Mouse (Mus musculus): ENCODE measurements around the gene Mpped2.

Mpped2 gene

DNA sequence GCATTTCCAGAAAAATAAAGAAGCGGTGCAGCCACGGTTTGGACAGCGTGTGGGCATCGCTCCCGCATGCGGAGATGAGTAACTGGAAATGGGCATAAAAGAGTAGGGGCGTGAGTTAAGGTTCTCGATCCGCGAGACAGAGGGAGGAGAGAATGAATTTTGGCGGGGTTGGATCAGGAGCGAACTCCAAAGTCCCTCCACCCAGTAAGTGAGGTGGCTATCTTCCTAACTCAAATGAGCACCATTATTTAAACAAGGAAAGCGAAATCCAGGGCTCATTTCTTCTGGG is 2.6 kb downstream of the Mpped2 start:
- in situ Hi-C loops (cut with MboI, MseI): loop anchor here in 1 of 2 experiments (25.0 kb wide), 1 partner anchor 1108 kb away; no protein-coding TSS in a partner anchor

DNA sequence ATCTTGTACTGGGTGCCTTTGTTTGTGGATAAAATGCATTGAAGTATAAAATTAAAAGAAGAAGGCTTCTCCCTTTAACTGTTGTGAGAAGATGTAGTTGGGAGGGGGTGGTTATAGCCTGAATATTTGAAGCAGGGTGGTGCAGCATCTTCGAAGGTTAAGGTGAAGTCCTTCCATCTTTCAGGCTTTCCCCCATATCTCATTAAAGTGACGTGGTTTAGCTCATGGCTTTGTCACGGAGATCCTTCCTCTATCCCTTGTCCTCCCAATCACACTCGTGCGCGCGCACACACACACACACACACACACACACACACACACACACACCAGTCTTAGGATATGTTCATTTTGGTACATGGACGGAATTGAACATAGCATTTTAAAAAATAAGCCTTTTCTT is 3.3 kb downstream of the Mpped2 start:
- in situ Hi-C loops (cut with MboI, MseI): loop anchor here in 1 of 2 experiments (25.0 kb wide), 1 partner anchor 1109 kb away; no protein-coding TSS in a partner anchor

- in situ Hi-C loops (cut with MboI, MseI): loop anchor here in 1 of 2 experiments (10.0 kb wide), 1 partner anchor 249 kb away; no protein-coding TSS in a partner anchor
Measured at GRCm38 (mm10) chr2:106705664-106706063, 12.6 kb downstream of the Mpped2 start.

DNA sequence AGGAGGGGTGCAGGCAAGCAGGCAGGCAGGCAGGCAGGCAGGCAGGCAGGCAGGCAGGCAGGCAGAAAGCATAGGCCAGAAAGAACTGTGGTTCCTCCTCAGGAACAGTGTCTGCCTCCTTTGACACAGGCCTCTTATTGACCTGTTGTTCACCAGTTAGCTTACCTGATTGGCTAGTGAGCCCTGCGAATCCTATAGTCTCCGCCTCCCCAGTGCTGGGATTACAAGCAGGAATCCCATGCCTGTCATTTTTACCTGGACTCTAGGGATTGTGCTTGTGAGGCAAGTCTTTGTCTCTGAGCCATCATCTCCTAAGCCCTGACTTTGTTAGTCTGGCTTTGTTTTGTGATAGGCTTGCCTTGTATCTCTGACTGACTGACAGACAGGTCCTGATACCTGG is 14.1 kb downstream of the Mpped2 start:
- in situ Hi-C loops (cut with MboI, MseI): loop anchor here in 1 of 2 experiments (10.0 kb wide), 1 partner anchor 248 kb away; no protein-coding TSS in a partner anchor

DNA sequence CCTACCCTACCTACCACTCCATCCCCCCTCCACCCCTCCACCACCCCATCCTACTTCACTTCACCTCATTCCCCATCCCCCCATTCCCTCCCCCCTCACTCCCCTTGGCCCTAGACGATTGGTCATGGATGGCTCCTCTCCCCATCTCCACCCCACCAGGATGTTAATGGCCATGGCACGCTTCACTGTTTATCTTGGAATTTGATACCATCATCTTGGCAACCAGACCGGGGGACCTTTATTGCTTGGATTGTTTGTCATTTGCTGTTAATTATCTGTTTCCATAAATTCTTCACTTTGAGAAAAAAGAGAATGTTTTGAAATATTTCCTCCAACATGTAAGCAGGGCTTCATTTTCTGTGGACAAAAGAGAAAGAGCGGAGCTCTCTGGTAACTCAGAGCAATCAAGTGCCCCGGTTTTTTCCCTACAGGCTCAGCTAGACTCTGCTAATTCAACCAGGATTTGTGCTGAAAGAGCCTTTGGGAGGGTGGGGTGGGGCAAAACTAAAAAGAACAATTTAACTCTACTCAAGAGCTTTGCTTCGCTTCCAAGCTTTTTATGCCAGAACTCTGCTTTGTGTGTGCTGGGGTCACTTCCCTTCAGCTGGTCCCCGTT is 17.9 kb downstream of the Mpped2 start:
- in situ Hi-C loops (cut with MboI, MseI): no loop called here

GRCm38 (mm10) chr2:106711506-106711905 is 18.4 kb downstream of the Mpped2 start:
- in situ Hi-C loops (cut with MboI, MseI): no loop called here

DNA sequence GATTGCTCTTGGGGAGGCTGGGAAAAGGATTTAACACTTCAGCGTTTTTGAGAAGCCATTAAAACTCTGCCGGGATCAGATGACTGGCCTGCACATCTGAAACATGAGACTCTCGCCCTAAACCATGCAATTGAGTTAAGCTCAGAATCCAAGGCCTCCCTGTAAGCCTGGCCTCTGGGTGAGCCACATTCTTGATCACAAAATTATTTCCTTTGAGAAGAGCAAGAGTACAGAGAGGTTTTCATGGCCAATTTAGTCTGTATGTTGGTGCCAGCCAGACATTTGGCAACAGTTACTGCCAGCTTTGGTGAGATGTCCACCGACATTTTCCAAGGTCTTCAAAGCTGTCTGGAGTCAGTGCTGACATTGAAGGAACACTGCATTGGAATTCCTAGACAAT is 20.1 kb downstream of the Mpped2 start:
- in situ Hi-C loops (cut with MboI, MseI): no loop called here

DNA sequence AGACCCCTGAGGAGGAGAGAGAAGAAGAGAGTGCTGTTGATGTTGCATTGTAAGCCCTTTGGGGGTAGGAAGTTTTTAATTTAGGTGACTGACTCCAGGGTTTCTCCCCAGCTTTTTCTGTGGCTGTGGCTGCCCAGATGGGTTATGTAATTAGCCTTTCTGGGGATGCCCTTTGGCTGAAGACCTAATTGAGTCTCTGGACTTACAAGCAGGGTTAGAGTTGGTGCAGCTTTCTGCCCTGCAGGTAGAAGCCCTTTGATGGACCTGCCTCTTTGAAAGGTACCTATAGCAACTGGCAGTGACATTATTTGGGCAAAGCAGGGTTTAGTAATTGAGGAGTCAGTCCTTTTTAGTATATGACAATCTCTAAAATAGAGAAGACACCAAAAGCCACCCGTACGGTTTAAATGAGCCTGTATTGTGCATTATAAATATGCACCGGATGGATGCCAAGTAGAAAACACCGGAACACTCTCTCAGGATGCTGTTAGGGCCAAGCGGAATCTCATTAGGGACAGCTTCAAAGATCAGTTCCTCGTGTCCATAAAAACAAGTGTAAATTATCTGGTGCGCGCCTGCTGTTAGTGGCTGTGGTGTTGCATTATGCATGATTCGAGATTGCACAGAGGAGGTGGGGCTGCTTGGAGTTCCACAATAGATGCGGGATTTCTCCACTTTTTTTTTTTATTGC is 22.8 kb downstream of the Mpped2 start:
- in situ Hi-C loops (cut with MboI, MseI): no loop called here

GRCm38 (mm10) chr2:106716365-106716717 is 23.3 kb downstream of the Mpped2 start:
- in situ Hi-C loops (cut with MboI, MseI): no loop called here

GRCm38 (mm10) chr2:106718888-106719287 is 25.8 kb downstream of the Mpped2 start:
- in situ Hi-C loops (cut with MboI, MseI): no loop called here

- in situ Hi-C loops (cut with MboI, MseI): no loop called here
Measured at GRCm38 (mm10) chr2:106719434-106719833, 26.4 kb downstream of the Mpped2 start.

GRCm38 (mm10) chr2:106720644-106721043 is 27.6 kb downstream of the Mpped2 start:
- in situ Hi-C loops (cut with MboI, MseI): no loop called here

DNA sequence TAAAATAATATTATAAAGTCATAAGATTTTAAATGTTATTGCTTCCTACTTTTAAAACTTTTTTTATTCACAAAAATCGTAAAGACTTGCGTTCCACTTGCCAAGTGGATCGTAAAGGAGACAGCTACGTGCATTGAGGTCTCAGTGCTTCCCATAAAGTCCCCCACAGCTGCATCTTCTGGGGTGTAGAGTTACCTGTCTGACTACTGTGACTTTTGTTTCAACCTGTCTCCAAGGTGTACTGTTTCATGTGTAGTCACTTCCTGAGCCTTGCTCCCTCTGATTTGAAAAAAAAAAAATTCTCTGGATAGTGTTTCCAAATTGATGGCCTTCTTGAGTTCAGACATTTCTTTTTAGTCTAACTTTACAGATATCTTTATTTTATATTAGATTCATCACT is 29.0 kb downstream of the Mpped2 start:
- in situ Hi-C loops (cut with MboI, MseI): no loop called here

- in situ Hi-C loops (cut with MboI, MseI): no loop called here
Measured at GRCm38 (mm10) chr2:106729951-106730564, 37.0 kb downstream of the Mpped2 start.

DNA sequence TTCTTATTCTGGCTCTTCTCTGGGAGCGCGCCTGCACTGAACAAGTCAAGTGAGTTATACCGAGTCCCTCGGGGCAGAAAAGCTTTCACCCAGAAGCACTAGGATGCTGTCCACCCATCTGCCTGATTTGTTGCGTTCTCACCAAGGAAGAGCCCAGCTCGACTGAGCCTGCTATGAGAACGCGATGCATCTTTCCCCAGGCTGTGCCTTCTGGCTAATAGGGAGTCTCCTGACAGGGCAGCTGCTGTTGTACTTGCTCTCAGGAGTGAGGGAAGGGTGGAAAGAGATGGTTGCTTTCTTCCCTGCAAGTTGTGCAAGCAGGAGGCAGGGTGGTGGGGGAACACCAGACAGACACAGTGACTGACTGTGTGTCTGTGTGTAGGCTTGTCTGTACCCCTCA is 37.5 kb downstream of the Mpped2 start:
- in situ Hi-C loops (cut with MboI, MseI): no loop called here

- in situ Hi-C loops (cut with MboI, MseI): no loop called here
Measured at GRCm38 (mm10) chr2:106731478-106731877, 38.4 kb downstream of the Mpped2 start.

DNA sequence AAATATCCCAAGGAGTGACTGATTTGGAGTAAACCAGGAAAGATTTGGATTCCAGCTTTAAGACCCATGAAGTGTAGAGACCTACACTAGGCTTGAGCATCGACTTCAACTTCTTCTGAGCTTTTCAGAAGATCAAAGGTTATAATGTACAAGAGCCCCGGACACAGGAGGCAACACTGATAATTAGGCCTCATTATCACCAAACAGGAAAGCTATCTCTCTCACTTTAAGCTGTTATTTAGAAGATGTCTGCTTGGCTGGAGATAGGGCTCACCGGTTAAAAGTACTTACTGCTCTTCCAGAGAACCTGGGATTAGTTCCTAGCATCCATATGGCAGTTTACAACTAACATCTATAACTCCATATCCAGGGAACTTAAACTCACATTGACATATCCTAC is 39.1 kb downstream of the Mpped2 start:
- in situ Hi-C loops (cut with MboI, MseI): no loop called here

- in situ Hi-C loops (cut with MboI, MseI): no loop called here
Measured at GRCm38 (mm10) chr2:106733396-106733795, 40.3 kb downstream of the Mpped2 start.

DNA sequence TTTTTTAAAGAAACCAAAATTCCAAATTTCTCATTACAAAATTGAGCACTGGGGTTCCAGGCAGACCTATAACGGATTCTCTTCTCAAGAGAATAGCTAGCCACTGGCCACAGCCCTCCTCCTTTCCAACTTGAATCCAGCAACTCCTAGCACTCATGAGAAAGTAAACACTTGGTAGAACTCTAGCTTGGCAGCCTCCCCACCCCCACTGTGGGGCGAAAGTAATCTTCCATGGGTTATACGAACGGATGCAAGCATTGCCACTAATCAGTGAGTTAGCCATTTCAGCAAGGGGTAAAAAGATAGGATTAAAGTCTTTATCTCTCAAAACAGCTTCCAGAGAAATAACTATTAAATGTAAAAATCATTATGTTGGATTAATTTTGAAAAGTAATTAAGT is 40.9 kb downstream of the Mpped2 start:
- in situ Hi-C loops (cut with MboI, MseI): no loop called here

GRCm38 (mm10) chr2:106735211-106735610 is 42.1 kb downstream of the Mpped2 start:
- in situ Hi-C loops (cut with MboI, MseI): no loop called here

- in situ Hi-C loops (cut with MboI, MseI): no loop called here
Measured at GRCm38 (mm10) chr2:106735792-106736359, 42.8 kb downstream of the Mpped2 start.

GRCm38 (mm10) chr2:106738951-106739350 is 45.9 kb downstream of the Mpped2 start:
- in situ Hi-C loops (cut with MboI, MseI): no loop called here

DNA sequence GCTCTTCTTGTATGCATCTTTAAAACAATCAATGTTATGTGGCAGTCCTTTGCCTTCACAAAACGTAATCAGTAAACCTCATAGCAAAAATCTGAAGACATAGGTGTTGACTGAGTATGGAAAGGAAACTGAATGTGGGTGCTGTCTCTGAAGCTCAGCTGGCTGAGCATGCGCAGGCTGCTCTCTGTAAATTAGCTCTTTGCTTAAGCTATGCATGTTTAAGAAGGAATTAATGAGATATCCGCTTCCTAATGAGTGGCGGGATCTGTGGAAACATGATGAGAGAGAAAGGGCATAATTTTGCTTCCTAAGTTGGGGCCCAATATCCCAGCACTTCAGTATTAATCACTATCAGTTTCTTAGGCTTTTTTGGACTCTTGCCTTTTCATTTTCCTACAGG is 51.0 kb downstream of the Mpped2 start:
- in situ Hi-C loops (cut with MboI, MseI): loop anchor here in 1 of 2 experiments (10.0 kb wide), 1 partner anchor 609 kb away; no protein-coding TSS in a partner anchor
